Mouse (Mus musculus): Measurements from ENCODE around the gene Faf2. TPM values are rescaled to one million over a fixed set of nuclear protein-coding genes. Genes with fewer than 3 reads are reported as not detected.

The Faf2 gene
- total and polyA plus RNA-seq, 3 experiments, result 21.0 to 82.3 (median 79.4) TPM

Small RNA genes lying within 50 kb of the gene (microRNA-seq; reads per million reads assigned to microRNA genes)
- 0 reads per million in 2 experiments for gene Gm24195

Other genes starting within 250 kb of the Faf2 start
- 10 to 100 TPM; 33.6 to 46.0 TPM for gene Thoc3, start 152.9 kb upstream of the Faf2 start, total RNA-seq (2021)
- gene Thoc3, start 152.9 kb upstream of the Faf2 start, polyA plus RNA-seq (2012; rRNA removed), result 49.9 and 54.8 TPM in 2 replicates
- gene Simc1, start 118.0 kb upstream of the Faf2 start, total RNA-seq (2021), result 10 to 100 TPM; 14.1 to 17.5 TPM
- 24.4 and 27.9 TPM in 2 replicates for gene Simc1, start 118.0 kb upstream of the Faf2 start, polyA plus RNA-seq (2012; rRNA removed)
- gene 4833439L19Rik, start 56.3 kb upstream of the Faf2 start, total RNA-seq (2021), result 100 to 1,000 TPM; 185 to 194 TPM
- 156 and 161 TPM in 2 replicates for gene 4833439L19Rik, start 56.3 kb upstream of the Faf2 start, polyA plus RNA-seq (2012; rRNA removed)
- gene Arl10, start 46.8 kb upstream of the Faf2 start, total RNA-seq (2021), result 10 to 100 TPM; 35.4 to 61.7 TPM
- 62.5 and 69.5 TPM in 2 replicates for gene Arl10, start 46.8 kb upstream of the Faf2 start, polyA plus RNA-seq (2012; rRNA removed)
- gene Nop16, start 31.7 kb upstream of the Faf2 start, total RNA-seq (2021), result 10 to 100 TPM; 57.9 to 59.3 TPM
- 3.2 and 3.3 TPM in 2 replicates for gene Nop16, start 31.7 kb upstream of the Faf2 start, polyA plus RNA-seq (2012; rRNA removed)
- 100 to 1,000 TPM; 275 to 281 TPM for gene Higd2a, start 31.6 kb upstream of the Faf2 start, total RNA-seq (2021)
- gene Higd2a, start 31.6 kb upstream of the Faf2 start, polyA plus RNA-seq (2012; rRNA removed), result 169 TPM in 2 replicates
- gene Cltb, start 10.4 kb upstream of the Faf2 start, total RNA-seq (2021), result 100 to 1,000 TPM in 1 of 2 experiments, 10 to 100 TPM in 1; 73.6 to 190 TPM
- 60.3 and 70.6 TPM in 2 replicates for gene Cltb, start 10.4 kb upstream of the Faf2 start, polyA plus RNA-seq (2012; rRNA removed)
- gene Rnf44, start 72.1 kb downstream of the Faf2 start, total RNA-seq (2021), result 100 to 1,000 TPM; 114 to 119 TPM
- 511 and 555 TPM in 2 replicates for gene Rnf44, start 72.1 kb downstream of the Faf2 start, polyA plus RNA-seq (2012; rRNA removed)
- under 1 TPM in 1 of 2 experiments, not detected in 1; 0.06 TPM for gene Cdhr2, start 79.7 kb downstream of the Faf2 start, total RNA-seq (2021)
- gene Cdhr2, start 79.7 kb downstream of the Faf2 start, polyA plus RNA-seq (2012; rRNA removed), result not detected in 2 replicates
- 1 to 10 TPM; 2.3 to 4.3 TPM for gene Gprin1, start 128.1 kb downstream of the Faf2 start, total RNA-seq (2021)
- gene Gprin1, start 128.1 kb downstream of the Faf2 start, polyA plus RNA-seq (2012; rRNA removed), result 1.9 and 2.6 TPM in 2 replicates
- 1 to 10 TPM; 1.5 to 2.0 TPM for gene Sncb, start 144.8 kb downstream of the Faf2 start, total RNA-seq (2021)
- gene Sncb, start 144.8 kb downstream of the Faf2 start, polyA plus RNA-seq (2012; rRNA removed), result 2.2 and 5.4 TPM in 2 replicates
- not detected for gene Eif4e1b, start 162.2 kb downstream of the Faf2 start, total RNA-seq (2021)
- not detected in 2 replicates for gene Eif4e1b, start 162.2 kb downstream of the Faf2 start, polyA plus RNA-seq (2012; rRNA removed)
- 10 to 100 TPM; 36.0 to 42.7 TPM for gene Tspan17, start 167.6 kb downstream of the Faf2 start, total RNA-seq (2021)
- gene Tspan17, start 167.6 kb downstream of the Faf2 start, polyA plus RNA-seq (2012; rRNA removed), result 31.1 and 34.0 TPM in 2 replicates